Mouse (Mus musculus): ENCODE data around the gene Qrich2.
"Not testable (repeated sequence)": the region's sequence is repeated elsewhere in the genome, so short reads cannot be mapped to it uniquely, and the experiment has no call there.

The Qrich2 gene

DNA sequence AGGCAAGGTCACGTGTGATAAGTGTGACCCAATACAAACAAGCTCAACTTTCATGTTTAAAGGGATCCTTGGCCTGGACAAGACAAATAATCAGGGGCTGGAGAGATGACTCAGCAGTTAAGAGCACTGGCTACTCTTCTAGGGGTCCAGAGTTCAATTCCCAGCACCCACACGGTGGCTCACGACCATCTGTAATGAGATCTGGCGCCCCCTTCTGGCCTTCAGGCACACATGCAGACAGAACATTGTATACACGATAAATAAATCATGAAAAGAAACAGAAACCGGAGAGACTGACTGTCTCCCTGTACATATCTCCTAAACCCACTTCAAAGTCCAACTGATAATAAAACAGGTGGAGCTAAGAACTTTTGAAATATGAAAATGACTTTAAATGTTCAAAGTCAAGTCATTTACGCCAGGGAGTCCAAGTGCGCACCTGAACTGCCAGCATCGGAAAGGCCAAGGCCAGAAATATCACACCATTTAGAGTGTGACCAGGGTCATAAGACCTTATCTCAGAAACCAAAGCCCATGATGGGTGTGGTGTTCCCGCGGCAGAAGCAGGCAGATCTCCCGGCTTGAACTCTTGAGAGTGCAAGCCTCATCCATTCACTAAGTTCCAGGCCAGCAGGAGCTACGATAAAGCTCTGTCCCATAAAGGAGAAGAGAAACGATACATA is 22.8 kb upstream of the Qrich2 start:
- DNase-seq (ENCODE audit: low read depth) = peak; percentile 70

DNA sequence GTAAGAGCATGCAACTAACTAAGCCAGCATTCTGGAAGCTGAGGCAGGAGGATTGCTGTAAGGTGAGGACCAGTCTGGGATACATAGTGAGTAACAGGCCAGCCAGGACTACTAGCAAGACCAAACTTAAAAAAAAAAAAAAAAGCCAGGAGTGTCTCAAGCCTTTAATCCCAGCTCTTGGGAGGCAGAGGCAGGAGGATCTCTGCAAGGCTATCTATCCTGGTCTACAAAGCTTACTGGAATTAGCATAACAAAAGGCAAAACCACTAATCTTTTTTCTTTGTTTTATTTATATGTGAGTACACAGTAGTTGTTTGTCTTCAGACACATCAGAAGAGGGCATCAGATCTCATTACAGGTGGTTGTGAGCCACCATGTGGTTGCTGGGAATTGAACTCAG is 22.2 kb upstream of the Qrich2 start:
- no peak for DNase-seq (ENCODE audit: low read depth)

DNA sequence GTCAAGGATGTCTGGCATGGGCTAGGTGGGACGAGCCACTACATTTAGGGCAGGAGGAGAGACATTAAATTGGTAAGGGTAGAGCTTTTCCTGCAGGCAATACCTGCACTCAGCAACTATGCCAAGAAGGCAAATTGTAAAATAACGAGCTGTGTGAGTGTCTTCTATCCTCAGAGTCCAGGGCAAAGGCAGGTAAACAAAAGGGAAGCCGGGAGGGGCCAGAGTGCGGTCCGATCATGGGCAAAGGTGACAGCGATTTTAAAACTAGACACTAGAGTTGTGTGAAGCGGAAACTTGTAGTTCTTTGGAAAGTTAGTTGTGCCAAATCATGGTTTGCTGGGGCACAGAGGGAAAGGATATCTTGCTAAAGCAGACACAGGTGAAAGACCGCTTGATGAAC is 18.2 kb upstream of the Qrich2 start:
- no peak for DNase-seq (ENCODE audit: low read depth)

DNA sequence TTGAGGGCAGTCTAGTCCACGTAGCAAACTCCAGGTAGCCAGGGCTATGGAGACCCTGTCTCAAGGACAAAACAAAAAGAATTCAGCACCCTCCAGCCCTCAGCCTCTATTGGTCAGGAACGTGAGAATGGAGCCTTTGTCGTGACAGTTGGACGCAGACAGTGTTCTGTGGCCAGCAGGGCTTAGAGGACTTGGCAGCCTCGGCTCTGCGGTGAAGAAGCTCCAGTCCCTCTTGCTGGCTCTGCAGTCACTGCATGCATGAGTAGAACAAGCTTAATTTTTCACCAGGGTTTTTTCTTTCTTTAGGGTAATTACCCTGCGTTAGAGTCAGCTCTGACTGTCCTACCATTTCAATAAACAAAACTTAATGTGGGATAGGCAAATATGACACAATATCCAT is 15.7 kb upstream of the Qrich2 start:
- DNase-seq (ENCODE audit: low read depth) = no peak

DNA sequence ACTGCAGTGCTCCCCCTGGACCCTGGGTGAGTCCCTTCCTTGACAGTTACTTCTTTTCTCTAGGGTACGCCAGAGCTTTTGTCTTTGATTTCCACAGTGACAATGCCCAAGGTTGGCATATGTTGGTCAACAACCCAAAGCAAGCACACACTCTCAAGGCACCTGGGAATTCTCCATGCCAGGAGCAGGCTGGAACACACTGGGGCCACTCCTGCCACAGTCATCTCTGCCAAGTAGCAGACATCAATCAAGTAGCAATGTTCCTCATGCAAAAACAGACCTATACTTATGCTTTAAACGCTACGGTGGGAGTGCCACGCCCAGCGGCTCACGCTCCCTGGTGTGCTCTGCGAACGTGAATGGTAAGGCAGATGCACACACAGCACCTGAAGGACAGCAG is 14.9 kb upstream of the Qrich2 start:
- no peak for DNase-seq (ENCODE audit: low read depth)

DNA sequence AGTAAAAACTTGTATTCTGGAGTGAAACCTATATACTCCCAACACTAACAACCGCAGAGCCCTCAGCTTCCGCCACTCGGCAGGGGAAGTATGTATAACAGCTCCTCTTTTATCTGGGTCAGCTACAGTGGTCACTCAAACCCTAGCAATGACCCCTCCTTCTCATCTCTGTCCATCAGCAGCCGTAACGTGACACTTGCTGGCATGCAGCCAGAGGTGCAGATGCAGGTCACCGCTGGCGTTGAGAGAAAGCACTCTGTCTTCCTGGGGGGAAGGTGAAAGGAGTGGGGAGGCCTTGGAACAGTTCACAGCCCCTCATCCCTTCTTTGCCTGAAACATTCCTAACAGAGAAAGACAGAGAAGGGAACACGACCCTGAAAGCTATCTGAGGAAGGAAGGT is 13.8 kb upstream of the Qrich2 start:
- no peak for DNase-seq (ENCODE audit: low read depth)

DNA sequence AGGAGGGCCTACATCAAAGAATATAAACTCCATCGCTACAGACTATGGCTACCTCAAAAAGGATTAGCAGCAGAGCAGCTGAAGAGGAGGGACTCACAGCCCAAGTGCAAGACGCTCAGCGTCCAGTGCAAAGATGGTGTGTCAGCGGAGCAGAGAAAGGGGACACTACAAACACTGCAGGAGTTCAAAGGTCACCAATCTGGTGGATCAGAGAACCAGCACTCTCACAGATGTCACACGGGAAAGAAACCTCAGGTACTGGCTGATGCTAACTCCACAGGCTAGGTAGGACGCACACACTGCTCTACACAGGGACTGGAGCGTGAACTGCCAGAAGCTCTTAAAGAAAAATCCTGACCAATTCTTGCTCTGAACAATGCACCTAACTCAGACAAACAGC is 12.9 kb upstream of the Qrich2 start:
- DNase-seq (ENCODE audit: low read depth) = no peak

DNA sequence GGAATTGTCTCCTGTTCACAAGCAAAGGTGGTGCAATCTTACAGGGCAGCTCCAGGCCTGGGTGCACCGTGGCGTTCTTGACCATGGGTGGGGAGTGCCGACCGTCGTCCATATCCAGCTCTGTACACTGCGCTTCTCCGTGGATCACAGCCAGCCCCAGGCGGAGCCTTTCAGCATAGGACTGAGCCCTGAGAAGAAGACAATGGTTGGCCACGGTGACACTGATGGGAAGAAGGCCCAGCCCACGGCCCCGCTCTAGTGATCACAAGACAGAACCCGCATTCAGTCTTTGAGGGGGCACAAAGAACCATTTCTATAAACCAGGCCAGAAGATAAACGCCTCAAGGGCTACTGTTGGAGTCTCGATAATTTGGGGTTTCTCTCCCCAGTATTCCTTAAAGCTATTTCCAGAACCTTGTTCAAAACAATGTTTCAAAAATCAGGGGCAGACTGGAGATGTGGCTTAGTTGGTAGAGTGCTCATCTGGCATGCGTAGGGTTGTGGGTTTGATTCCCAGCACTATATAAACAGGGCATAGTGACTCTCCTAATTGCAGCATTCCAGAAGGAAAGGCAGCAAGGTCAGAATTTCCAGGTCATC is 11.2 kb upstream of the Qrich2 start:
- DNase-seq (ENCODE audit: low read depth) = no peak

DNA sequence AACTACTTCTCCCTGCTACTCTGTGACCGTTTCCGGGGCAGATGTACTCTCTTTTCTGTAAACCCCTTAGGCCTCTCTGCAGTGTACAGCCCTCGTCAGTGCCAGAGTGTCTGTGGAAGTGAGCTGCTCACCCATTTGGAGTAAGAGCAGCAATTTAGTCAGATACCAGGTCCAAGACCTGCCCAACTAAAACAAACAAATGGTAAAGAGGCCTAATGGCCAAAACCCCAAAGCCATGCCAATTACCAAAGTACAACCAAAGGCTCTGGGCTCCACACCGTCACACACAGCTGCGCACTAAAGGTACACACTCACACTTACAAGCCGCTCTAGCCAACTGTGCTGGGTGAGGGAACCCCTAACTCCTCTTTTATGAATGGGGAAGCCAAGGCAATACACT is 10.7 kb upstream of the Qrich2 start:
- no peak for DNase-seq (ENCODE audit: low read depth)

DNA sequence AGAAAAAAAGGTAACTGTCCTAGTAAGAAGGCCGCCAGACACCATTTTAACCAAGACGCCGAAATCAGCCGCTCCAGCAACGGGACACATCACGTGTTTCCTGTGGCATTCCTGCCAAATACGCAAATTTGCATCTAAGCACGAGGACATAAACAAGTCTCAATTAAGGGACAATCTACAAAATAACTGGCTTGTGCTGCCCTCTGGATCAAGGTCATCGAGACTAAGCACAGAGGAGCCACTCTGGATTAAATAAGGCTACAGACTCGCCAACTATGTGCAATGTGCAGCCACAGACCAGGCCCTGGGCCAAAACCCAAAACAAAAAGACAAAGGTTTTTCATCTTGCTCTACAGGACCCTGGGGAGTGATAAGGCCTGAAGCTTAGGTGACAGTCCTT is 10.0 kb upstream of the Qrich2 start:
- DNase-seq (ENCODE audit: low read depth) = no peak

DNA sequence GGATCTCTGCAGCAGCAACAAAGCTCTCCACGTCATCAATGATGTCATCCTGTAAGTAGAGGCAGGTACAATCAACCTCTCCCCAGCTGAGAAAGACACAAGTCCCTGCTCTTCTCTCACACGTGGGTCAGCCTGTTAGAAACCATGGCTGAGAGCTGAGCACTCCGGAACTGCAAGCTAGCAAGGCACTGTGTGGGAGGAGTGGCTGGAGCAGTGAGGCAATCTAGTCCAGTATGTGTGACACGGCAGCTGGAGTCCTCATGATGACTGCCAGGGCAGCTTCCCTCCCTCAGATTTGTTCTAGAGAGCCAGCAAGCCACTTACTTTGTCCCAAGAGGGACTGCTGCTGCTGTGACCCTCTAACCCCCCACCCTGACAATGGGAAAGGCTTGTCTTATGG is 6.2 kb upstream of the Qrich2 start:
- DNase-seq (ENCODE audit: low read depth) = no peak

DNA sequence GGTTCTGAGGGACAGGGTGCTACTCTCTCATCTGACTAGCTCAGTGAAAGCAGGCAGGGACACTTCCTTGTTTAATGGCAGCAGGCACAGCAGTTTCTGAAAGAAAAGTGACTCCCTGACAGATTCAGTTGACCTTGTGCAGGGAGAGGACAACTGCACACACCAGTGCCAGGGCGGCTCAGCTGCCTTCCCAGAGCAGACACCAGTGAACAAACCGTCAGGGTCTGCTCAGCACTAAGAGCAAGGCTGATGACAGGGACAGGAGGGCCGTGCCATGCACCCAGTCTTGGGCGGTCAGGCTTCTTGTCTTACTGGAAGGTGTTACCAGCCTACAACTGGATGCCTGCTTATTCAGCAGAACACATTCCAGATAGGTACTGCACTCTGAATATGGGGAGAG is 4.9 kb upstream of the Qrich2 start:
- DNase-seq (ENCODE audit: low read depth) = no peak

DNA sequence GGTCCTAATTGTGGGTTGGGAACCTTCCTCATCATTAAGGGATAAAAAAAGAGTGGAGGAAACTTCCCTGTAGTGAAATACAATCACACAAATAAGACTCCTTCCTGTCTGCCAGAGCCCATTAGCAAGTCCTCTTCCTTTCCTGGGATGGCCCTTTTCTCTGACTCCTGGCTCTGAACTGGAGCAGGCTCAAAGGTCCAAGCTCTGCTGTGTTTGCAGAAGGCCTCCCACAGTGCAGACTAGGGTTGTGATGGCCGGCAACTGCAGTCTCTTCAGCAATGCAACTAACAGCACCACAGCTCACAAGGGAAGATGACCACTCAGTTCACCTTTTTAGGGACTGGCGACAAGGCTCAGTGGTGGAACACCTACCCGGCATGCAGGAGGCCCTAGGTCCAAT is 4.2 kb upstream of the Qrich2 start:
- no peak for DNase-seq (ENCODE audit: low read depth)

DNA sequence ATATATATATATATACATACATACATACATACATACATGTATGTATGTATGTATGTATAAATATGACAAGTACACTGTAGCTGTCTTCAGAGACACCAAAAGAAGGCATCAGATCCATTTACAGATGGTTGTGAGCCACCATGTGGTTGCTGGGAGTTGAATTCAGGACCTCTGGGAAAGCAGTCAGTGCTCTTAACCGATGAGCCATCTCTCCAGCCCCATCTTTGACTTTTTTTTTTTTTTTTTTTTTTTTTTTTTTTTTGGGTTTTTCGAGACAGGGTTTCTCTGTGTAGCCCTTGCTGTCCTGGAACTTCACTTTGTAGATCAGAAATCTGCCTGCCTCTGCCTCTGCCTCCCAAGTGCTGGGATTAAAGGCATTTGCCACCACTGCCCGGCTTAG is 2.3 kb upstream of the Qrich2 start:
- not testable (repeated sequence) for DNase-seq (ENCODE audit: low read depth)

DNA sequence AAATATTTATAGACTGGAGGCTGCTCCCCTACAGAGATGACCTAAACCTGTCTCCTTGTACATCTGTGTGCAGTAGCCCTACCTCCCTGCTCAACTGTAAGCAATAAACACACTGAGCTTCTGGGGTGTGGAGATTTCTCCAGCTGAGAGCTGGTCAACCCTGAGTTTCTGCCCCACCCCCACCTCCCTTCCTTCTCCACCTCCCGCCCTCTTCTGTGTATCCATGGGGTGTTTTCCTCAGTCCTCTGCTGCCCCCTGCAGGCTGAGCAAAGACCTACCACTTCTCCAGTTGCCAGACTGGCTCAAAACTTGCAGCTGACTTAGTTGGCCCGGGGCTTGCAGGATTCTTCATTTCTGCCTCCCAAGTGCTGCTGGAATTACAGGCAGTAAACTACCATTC is 2.2 kb downstream of the Qrich2 start:
- DNase-seq (ENCODE audit: low read depth) = peak; percentile 84

DNA sequence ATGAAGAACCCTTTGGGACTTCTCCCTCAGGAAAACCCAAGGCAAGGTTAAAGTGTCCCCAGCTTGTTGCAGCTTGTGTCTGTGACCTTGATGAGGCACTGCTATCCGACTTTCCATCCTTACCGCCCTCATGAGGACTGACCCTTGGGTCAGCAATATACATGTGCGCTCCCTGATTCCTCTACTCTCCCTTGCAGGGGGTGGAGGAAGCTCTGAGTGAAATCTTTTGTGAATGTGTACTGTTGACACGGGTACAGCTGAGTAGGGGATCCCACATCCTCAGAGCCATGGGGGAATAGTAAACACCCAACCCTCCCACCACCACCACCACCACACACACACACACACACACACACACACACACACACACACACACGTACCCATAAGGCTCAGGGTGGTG is 2.7 kb downstream of the Qrich2 start:
- DNase-seq (ENCODE audit: low read depth) = no peak

DNA sequence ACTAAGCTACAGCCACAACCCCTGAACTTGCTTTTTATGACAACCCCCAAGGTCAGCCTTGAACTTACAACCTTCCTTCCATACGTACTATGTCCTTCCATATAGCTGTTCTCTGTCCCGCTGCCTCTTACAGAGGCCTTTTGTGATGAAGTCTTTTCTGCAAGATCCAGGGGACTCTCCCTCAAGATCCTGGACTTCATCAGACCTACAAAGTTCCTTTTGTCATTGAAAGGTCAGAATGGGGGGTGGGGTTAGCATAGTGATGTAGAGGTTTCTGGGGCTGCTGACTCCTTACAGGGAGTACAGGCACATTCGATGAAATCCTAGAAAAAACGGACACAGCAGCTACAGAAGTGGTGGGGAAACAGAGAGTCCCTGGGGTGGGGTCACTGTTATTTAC is 6.3 kb downstream of the Qrich2 start:
- DNase-seq (ENCODE audit: low read depth) = no peak

DNA sequence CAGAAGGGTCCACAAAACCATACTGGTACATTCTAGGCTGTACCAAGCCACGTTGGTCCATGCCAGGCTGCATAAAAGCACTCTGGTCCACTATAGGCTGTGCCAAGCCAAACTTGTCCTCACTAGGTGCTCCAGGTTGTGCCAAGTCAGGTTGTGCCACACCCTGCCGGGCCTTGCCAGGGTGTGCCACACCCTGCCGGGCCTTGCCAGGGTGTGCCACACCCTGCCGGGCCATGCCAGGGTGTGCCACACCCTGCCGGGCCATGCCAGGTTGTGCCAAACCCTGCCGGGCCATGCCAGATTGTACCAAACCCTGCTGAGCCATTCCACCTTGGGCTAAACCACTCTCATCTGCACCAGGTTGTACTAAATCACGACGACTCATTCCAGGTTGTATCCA is 9.8 kb downstream of the Qrich2 start:
- DNase-seq (ENCODE audit: low read depth) = no peak

DNA sequence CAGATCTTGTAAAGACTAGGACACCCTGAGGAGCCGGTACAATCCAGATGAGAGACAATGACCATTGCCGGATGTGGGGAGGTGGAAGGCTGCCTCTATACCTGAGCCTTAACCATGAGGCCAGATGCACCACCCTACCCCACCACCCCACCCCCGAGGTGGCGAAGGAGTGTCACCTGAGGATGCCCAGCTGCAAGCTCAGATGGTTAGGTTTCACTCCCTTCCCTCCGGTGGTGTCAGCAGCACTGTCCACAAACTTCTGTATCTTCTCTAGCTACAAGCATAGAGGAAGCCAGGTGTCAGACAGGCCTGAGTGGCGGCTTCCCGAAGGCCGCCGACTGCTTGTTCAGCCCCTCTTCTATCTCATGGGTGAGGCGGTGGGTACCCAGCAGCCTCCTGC is 12.2 kb downstream of the Qrich2 start:
- no peak for DNase-seq (ENCODE audit: low read depth)

DNA sequence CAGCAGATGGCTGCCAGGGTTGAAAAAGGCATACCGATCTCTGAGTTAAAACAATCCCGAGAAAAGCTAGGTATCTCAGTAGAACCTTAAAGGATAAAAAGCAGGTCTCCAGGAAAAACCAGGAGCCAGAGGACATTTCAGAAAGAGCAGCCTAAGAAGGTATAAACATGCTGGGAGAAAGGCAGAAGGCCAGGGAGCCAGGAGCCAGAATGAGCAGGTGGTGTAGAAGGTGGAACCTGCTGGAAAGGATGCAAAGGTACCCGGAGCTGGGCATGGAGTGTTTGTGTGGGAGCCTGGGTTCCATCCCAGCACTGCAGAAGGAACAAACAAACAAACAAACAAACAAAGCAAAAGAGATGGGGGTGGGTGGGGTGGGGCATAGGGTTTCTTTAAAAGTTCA is 16.7 kb downstream of the Qrich2 start:
- no peak for DNase-seq (ENCODE audit: low read depth)

DNA sequence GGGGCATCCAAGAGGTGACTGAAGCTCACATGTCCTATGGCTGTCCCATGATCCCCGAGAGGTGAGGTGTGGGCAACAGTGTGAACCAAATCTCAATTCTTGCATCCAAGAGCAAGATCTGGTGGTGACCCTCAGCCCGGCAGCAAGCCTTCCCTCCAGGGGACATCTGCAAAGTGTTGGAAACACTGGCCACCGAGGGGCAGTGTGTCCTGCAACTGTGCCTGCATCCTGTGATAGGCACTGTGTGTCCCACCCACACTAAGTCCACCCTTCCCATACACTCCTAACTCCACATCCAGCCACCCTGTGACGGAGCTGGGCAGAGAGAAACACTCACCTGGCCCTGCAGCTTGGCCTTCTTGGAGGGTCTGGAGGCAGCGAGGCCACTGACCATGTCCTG is 18.2 kb downstream of the Qrich2 start:
- no peak for DNase-seq (ENCODE audit: low read depth)

DNA sequence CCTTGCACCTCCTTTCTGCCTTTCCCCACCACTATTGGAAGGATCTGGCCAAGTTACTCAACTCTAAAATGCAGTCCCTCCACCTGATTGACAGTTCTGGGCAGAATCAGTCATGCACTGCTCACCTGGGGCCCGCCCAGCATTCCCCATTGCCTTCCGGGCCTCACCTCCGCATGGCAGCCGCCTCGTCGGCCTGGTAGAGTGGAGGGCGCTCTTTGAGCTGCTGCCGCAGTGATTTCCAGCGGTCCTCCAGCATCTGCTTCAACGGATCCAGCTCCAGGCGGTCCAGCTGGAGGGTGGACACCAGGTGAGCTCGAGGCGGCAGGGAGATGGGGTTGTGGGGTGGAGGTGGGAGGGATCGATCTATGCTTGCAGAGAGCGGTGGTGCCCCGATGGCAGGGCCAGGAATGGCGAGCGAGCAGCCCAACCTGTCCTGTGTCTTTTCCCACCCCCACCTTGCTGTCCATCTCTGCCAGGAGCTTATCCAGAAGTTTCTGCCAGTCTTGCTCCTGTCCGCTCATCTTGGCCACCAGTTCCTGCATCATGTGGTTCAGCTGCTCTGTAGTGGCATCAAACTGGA is 19.6 kb downstream of the Qrich2 start:
- peak; percentile 16 for DNase-seq (ENCODE audit: low read depth)

DNA sequence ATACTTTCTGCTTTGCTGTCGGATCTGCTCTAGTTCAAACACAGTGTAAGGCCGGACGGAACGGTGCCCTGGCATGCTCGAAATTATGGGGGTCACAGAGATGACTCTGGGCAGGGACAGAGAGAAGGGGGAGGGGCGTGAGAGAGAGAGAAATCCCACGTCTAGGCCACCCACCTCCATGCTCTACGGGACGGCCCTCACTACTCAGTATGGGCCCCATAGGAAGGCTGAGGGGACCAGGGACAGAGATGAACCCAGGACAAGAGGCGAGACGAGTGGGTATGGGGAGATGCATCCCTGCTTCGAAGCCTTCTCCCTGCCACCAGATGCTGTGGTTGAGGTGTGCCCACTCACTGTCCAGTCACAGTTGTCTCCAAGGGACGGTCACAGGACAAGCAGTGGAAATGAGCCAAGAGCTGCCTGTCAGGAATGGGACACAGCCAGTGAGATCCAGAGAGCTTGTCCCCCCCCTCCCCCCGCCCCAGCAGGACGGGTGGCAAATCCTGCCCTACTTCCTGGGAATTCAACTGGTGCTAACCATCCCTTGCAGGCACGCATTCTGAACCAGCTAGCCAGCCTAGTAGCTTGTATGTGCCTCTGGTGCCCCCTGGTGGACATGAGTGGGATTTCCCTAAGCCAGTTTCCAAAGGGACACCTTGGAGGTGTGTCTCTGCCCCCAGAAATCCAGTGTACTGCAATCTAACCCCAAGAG is 20.3 kb downstream of the Qrich2 start:
- peak; percentile 94 for DNase-seq (ENCODE audit: low read depth)
